8 mouse cellular contexts compared by ENCODE assay signal in the genomic region with DNA sequence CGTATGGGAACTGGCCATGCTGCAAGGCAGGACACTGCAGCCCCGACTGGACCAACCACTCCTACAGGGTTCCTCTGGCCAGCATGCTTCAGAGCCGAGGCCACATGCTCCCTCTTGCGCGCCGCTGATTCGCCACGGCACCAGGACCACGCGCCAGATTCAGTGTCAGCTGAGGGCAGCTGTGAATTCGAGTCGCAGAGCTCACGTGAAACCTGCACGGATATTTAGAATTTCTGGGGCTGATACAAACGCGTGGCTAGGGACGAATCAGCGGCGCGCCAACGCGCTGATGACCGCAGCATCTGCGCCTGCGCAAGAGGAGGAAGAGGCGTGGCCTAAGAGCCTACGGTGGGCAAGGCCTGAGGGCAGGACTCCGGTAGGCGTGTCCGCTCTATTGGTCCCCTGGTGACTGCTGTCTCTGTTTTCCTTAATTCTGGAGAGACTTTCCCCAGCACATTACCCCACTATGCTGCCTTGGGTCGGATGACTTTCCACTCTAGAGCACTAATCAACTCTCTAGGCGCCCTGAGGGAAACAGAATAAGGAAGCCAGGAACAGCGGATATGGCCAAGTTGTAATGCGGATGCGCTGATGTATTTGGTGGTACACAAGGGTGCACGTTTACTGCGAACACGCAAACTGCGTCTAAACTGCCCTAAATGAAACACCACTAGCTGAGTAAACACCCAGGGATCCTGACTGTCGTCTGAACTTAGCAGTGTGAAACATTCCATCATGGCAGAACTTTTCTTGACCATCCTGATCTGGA. TPM values are rescaled to one million over a fixed set of nuclear protein-coding genes. Genes with fewer than 3 reads are reported as not detected.
DNase-seq lines count a peak whose midpoint lies in the region; ATAC-seq and TF ChIP-seq lines count a peak whose summit lies in the region.

A gene (minus strand): TSS at position 304 of the 769 bp plus-strand sequence.

- peak; percentile 91 for DNase-seq in c-Kit-positive CD71-positive TER-119-positive erythroid progenitor cells, embryonic 14.5 days (ENCODE audit: low spot score)
- DNase-seq in heart, postnatal 10 days = peak; percentile 95 to 97
- DNase-seq in large intestine, adult 2 months (ENCODE audit: low read depth, low spot score) = peak; percentile 74
- DNase-seq in liver, postnatal 0 days = peak; percentile 94
- DNase-seq in testis, postnatal 10 days (ENCODE audit: low spot score) = peak; percentile 98

- H3K9me3 ChIP-seq in E14TG2a.4 (ENCODE audit: low read length) = no peaks in the 10 kb centered on the region
- no peaks in the 10 kb centered on the region for H3K9me3 ChIP-seq in forebrain, embryonic 13.5 days (replicated peaks)
- H3K9me3 ChIP-seq in liver, postnatal 0 days (ENCODE audit: low read length) = no peaks in the 10 kb centered on the region
- no peaks in the 10 kb centered on the region for H3K9me3 ChIP-seq in neural tube, embryonic 14.5 days (ENCODE audit: control insufficient read depth, low read length)

- H3K36me3 ChIP-seq in E14TG2a.4 (ENCODE audit: insufficient read depth, low read length) = peaks cover 40% of the 10 kb centered on the region
- peaks cover 27% of the 10 kb centered on the region for H3K36me3 ChIP-seq in forebrain, embryonic 13.5 days (ENCODE audit: poor library complexity, severe bottlenecking)
- H3K36me3 ChIP-seq in liver, postnatal 0 days (replicated peaks; ENCODE audit: insufficient read depth, low read length) = peaks cover 5% of the 10 kb centered on the region; the same call in 1 of the 2 replicates
- peaks cover 6% of the 10 kb centered on the region; the same call in 1 of the 2 replicates for H3K36me3 ChIP-seq in neural tube, embryonic 14.5 days (ENCODE audit: control insufficient read depth, insufficient read depth, low read length)

- intact Hi-C loops in heart, postnatal 10 days (cut with DNase I) = loop anchor here (2.0 to 5.0 kb wide), 2 partner anchors 17 to 156 kb away; a partner anchor contains a TSS

- no peak for TF ChIP-seq EP300 in liver, postnatal 0 days (IDR thresholded peaks at IDR 0.05; ENCODE audit: low read depth)

- H3K27ac ChIP-seq in forebrain, embryonic 13.5 days = peak within 1 kb of the TSS; percentile 89
- H3K27ac ChIP-seq in liver, postnatal 0 days (ENCODE audit: low read depth) = peak within 1 kb of the TSS; percentile 63
- peak within 1 kb of the TSS; percentile 90 for H3K27ac ChIP-seq in neural tube, embryonic 14.5 days (ENCODE audit: low read depth, low read length)

- 4% methylated on average over 40 of the region's 40 CpGs for WGBS in forebrain, embryonic 13.5 days
- 5% methylated on average over 40 of the region's 40 CpGs for WGBS in large intestine, adult 2 months
- WGBS in liver, postnatal 0 days (ENCODE audit: insufficient replicate concordance) = 5% methylated on average over 40 of the region's 40 CpGs
- 3% methylated on average over 40 of the region's 40 CpGs for WGBS in neural tube, embryonic 14.5 days

- H3K9ac ChIP-seq in forebrain, embryonic 13.5 days = peak within 1 kb of the TSS; percentile 76
- peak within 1 kb of the TSS; percentile 47 for H3K9ac ChIP-seq in liver, postnatal 0 days (replicated peaks)
- H3K9ac ChIP-seq in neural tube, embryonic 14.5 days (replicated peaks; ENCODE audit: low read depth, low read length) = peak within 1 kb of the TSS; percentile 46

- peak within 1 kb of the TSS; percentile 97 for H3K4me2 ChIP-seq in forebrain, embryonic 13.5 days
- H3K4me2 ChIP-seq in liver, postnatal 0 days (ENCODE audit: low read depth, low read length) = peak within 1 kb of the TSS; percentile 97
- H3K4me2 ChIP-seq in neural tube, embryonic 14.5 days (ENCODE audit: low read depth, low read length) = peak within 1 kb of the TSS; percentile 75

- peak within 1 kb of the TSS; percentile 92 for H3K4me3 ChIP-seq in E14TG2a.4 (replicated peaks; ENCODE audit: low read length)
- H3K4me3 ChIP-seq in forebrain, embryonic 13.5 days = peak within 1 kb of the TSS; percentile 58
- peak within 1 kb of the TSS; percentile 57 for H3K4me3 ChIP-seq in liver, postnatal 0 days (ENCODE audit: low read depth, low read length)
- H3K4me3 ChIP-seq in neural tube, embryonic 14.5 days (ENCODE audit: low read depth, low read length) = peak within 1 kb of the TSS; percentile 47

- H3K27me3 ChIP-seq in E14TG2a.4 (ENCODE audit: insufficient read depth, low read length) = peaks cover 6% of the 10 kb centered on the region
- H3K27me3 ChIP-seq in forebrain, embryonic 13.5 days = peaks cover 4% of the 10 kb centered on the region
- no peaks in the 10 kb centered on the region for H3K27me3 ChIP-seq in liver, postnatal 0 days (ENCODE audit: insufficient read depth, low read length)
- H3K27me3 ChIP-seq in neural tube, embryonic 14.5 days (ENCODE audit: control insufficient read depth, insufficient read depth, low read length) = no peaks in the 10 kb centered on the region

- TF ChIP-seq CTCF in E14TG2a.4 (conservative IDR thresholded peaks at IDR 0.05; ENCODE audit: low read length) = no peak
- no peak for TF ChIP-seq CTCF in liver, postnatal 0 days (IDR thresholded peaks at IDR 0.05; ENCODE audit: low read depth)

- peaks cover 24% of the 10 kb centered on the region for H3K4me1 ChIP-seq in E14TG2a.4 (replicated peaks; ENCODE audit: low read depth, low read length)
- H3K4me1 ChIP-seq in forebrain, embryonic 13.5 days = peaks cover 18% of the 10 kb centered on the region
- peaks cover 15% of the 10 kb centered on the region for H3K4me1 ChIP-seq in liver, postnatal 0 days (ENCODE audit: insufficient read depth)
- peaks cover 8% of the 10 kb centered on the region for H3K4me1 ChIP-seq in neural tube, embryonic 14.5 days (ENCODE audit: control insufficient read depth, insufficient read depth, low read length)

- ATAC-seq in forebrain, embryonic 13.5 days = peak; percentile 94
- ATAC-seq in liver, postnatal 0 days = peak; percentile 95
- peak; percentile 93 for ATAC-seq in neural tube, embryonic 14.5 days (ENCODE audit: low read depth)

RNA-seq across cellular contexts. Expression of the gene that starts here (rescaled TPM):
- 41.2 and 45.3 TPM in 2 replicates for polyA plus RNA-seq in forebrain, embryonic 13.5 days (2015; fragmentation: Nextera tagmentation; extraction: Ambion mirVana)
- total RNA-seq in heart, postnatal 10 days (2021) = 10 to 100 TPM; 15.2 to 16.8 TPM
- 9.4 and 12.2 TPM in 2 replicates for polyA plus RNA-seq in large intestine, adult 2 months (2012; rRNA removed)
- polyA plus RNA-seq in liver, postnatal 0 days (2015; fragmentation: Nextera tagmentation; extraction: Ambion mirVana) = 5.3 and 5.7 TPM in 2 replicates
- 46.4 and 51.6 TPM in 2 replicates for polyA plus RNA-seq in neural tube, embryonic 14.5 days (2014; fragmentation: Nextera tagmentation; extraction: Ambion mirVana)

Comparison
In these comparisons a context has a peak if more than half of its experiments do, and no peak if none do; other contexts are left out.
1. Peak in every context shown above with its lines: DNase-seq, ATAC-seq, H3K4me3 ChIP-seq and H3K27ac ChIP-seq.